Mouse (Mus musculus): ENCODE measurements around the gene Trap1. TPM values are rescaled to one million over a fixed set of nuclear protein-coding genes. Genes with fewer than 3 reads are reported as not detected.
A peak's percentile ranks its signal among the peaks of the same experiment; 100 is the strongest.

Trap1 gene
- polyA plus RNA-seq, 1 experiment from 2014 or later: 49.2 TPM

- Histone ChIP-seq H3K27me3 (ENCODE audit: control insufficient read depth, insufficient read depth, low read length) (no peaks in the 10 kb centered on the region), H3K9ac (replicated peaks; ENCODE audit: low read length) (no peak overlapping the region), H3K27ac (replicated peaks; ENCODE audit: low read depth, low read length) (no peak overlapping the region), H3K36me3 (ENCODE audit: control insufficient read depth, insufficient read depth, low read length) (peaks cover 84% of the 10 kb centered on the region), H3K9me3 (ENCODE audit: control insufficient read depth, low read length) (no peaks in the 10 kb centered on the region), H3K4me1 (ENCODE audit: control insufficient read depth, insufficient read depth, low read length) (no peaks in the 10 kb centered on the region), H3K4me3 (replicated peaks; ENCODE audit: low read depth, low read length) (no peak overlapping the region), H3K4me2 (ENCODE audit: low read length) (no peak overlapping the region)
- DNase-seq (peak; percentile 2), ATAC-seq (ENCODE audit: low FRiP score, low TSS enrichment) (no peak)
- 80% methylated on average over 4 of the region's 4 CpGs for WGBS
Measured at GRCm38 (mm10) chr16:4045524-4045923, 32.1 kb downstream of the Trap1 start.

GRCm38 (mm10) chr16:4044093-4044492 lies 33.5 kb downstream of the Trap1 start:
- no peaks in the 10 kb centered on the region for H3K27me3 ChIP-seq (ENCODE audit: control insufficient read depth, insufficient read depth, low read length)
- DNase-seq (no peak), ATAC-seq (ENCODE audit: low FRiP score, low TSS enrichment) (no peak)
- no peaks in the 10 kb centered on the region for H3K4me1 ChIP-seq (ENCODE audit: control insufficient read depth, insufficient read depth, low read length)
- H3K9ac ChIP-seq (replicated peaks; ENCODE audit: low read length): no peak overlapping the region
- no peak overlapping the region for H3K4me3 ChIP-seq (replicated peaks; ENCODE audit: low read depth, low read length)
- no peak overlapping the region for H3K4me2 ChIP-seq (ENCODE audit: low read length)
- WGBS: 96% methylated on average over 2 of the region's 2 CpGs
- no peaks in the 10 kb centered on the region for H3K9me3 ChIP-seq (ENCODE audit: control insufficient read depth, low read length)
- no peak overlapping the region for H3K27ac ChIP-seq (replicated peaks; ENCODE audit: low read depth, low read length)
- H3K36me3 ChIP-seq (ENCODE audit: control insufficient read depth, insufficient read depth, low read length): peaks cover 84% of the 10 kb centered on the region

- H3K4me2 ChIP-seq (ENCODE audit: low read length): no peak overlapping the region
- no peaks in the 10 kb centered on the region for H3K4me1 ChIP-seq (ENCODE audit: control insufficient read depth, insufficient read depth, low read length)
- H3K36me3 ChIP-seq (ENCODE audit: control insufficient read depth, insufficient read depth, low read length): peaks cover 91% of the 10 kb centered on the region
- H3K27me3 ChIP-seq (ENCODE audit: control insufficient read depth, insufficient read depth, low read length): no peaks in the 10 kb centered on the region
- WGBS: 98% methylated on average over 4 of the region's 4 CpGs
- no peak overlapping the region for H3K9ac ChIP-seq (replicated peaks; ENCODE audit: low read length)
- DNase-seq (no peak), ATAC-seq (ENCODE audit: low FRiP score, low TSS enrichment) (no peak)
- no peak overlapping the region for H3K27ac ChIP-seq (replicated peaks; ENCODE audit: low read depth, low read length)
- no peak overlapping the region for H3K4me3 ChIP-seq (replicated peaks; ENCODE audit: low read depth, low read length)
- no peaks in the 10 kb centered on the region for H3K9me3 ChIP-seq (ENCODE audit: control insufficient read depth, low read length)
Measured at GRCm38 (mm10) chr16:4041646-4042045, 36.0 kb downstream of the Trap1 start.

GRCm38 (mm10) chr16:4040206-4040605 lies 37.4 kb downstream of the Trap1 start:
- Histone ChIP-seq H3K4me1 (ENCODE audit: control insufficient read depth, insufficient read depth, low read length) (no peaks in the 10 kb centered on the region), H3K4me2 (ENCODE audit: low read length) (no peak overlapping the region), H3K9ac (replicated peaks; ENCODE audit: low read length) (no peak overlapping the region), H3K9me3 (ENCODE audit: control insufficient read depth, low read length) (no peaks in the 10 kb centered on the region), H3K27me3 (ENCODE audit: control insufficient read depth, insufficient read depth, low read length) (no peaks in the 10 kb centered on the region), H3K27ac (replicated peaks; ENCODE audit: low read depth, low read length) (no peak overlapping the region), H3K4me3 (replicated peaks; ENCODE audit: low read depth, low read length) (no peak overlapping the region), H3K36me3 (ENCODE audit: control insufficient read depth, insufficient read depth, low read length) (peaks cover 82% of the 10 kb centered on the region)
- no peak for DNase-seq
- 89% methylated on average over 5 of the region's 5 CpGs for WGBS
- ATAC-seq (ENCODE audit: low FRiP score, low TSS enrichment): no peak

GRCm38 (mm10) chr16:4037690-4038089 lies 39.9 kb downstream of the Trap1 start:
- Histone ChIP-seq H3K4me1 (ENCODE audit: control insufficient read depth, insufficient read depth, low read length) (no peaks in the 10 kb centered on the region), H3K36me3 (ENCODE audit: control insufficient read depth, insufficient read depth, low read length) (peaks cover 61% of the 10 kb centered on the region), H3K27me3 (ENCODE audit: control insufficient read depth, insufficient read depth, low read length) (no peaks in the 10 kb centered on the region), H3K9ac (replicated peaks; ENCODE audit: low read length) (no peak overlapping the region), H3K9me3 (ENCODE audit: control insufficient read depth, low read length) (no peaks in the 10 kb centered on the region), H3K4me3 (replicated peaks; ENCODE audit: low read depth, low read length) (no peak overlapping the region), H3K4me2 (ENCODE audit: low read length) (no peak overlapping the region), H3K27ac (replicated peaks; ENCODE audit: low read depth, low read length) (no peak overlapping the region)
- DNase-seq (no peak), ATAC-seq (ENCODE audit: low FRiP score, low TSS enrichment) (no peak)
- WGBS: 97% methylated on average over 7 of the region's 7 CpGs

- Histone ChIP-seq H3K36me3 (ENCODE audit: control insufficient read depth, insufficient read depth, low read length) (peaks cover 52% of the 10 kb centered on the region), H3K9ac (replicated peaks; ENCODE audit: low read length) (no peak within 1 kb of the TSS), H3K4me3 (replicated peaks; ENCODE audit: low read depth, low read length) (no peak within 1 kb of the TSS), H3K4me1 (ENCODE audit: control insufficient read depth, insufficient read depth, low read length) (no peaks in the 10 kb centered on the region), H3K9me3 (ENCODE audit: control insufficient read depth, low read length) (no peaks in the 10 kb centered on the region), H3K27me3 (ENCODE audit: control insufficient read depth, insufficient read depth, low read length) (no peaks in the 10 kb centered on the region), H3K4me2 (ENCODE audit: low read length) (no peak within 1 kb of the TSS), H3K27ac (replicated peaks; ENCODE audit: low read depth, low read length) (no peak within 1 kb of the TSS)
- no peak for ATAC-seq (ENCODE audit: low FRiP score, low TSS enrichment)
- no peak for DNase-seq
- 91% methylated on average over 5 of the region's 5 CpGs for WGBS
Measured at GRCm38 (mm10) chr16:4036807-4037206, 40.8 kb downstream of the Trap1 start, which contains the start of gene Dnase1. Gene Dnase1 (plus strand): TSS chr16:4036942.

GRCm38 (mm10) chr16:4035575-4035974 lies 42.1 kb downstream of the Trap1 start:
- H3K9me3 ChIP-seq (ENCODE audit: control insufficient read depth, low read length): no peaks in the 10 kb centered on the region
- no peak overlapping the region for H3K9ac ChIP-seq (replicated peaks; ENCODE audit: low read length)
- peaks cover 43% of the 10 kb centered on the region for H3K36me3 ChIP-seq (ENCODE audit: control insufficient read depth, insufficient read depth, low read length)
- no peaks in the 10 kb centered on the region for H3K4me1 ChIP-seq (ENCODE audit: control insufficient read depth, insufficient read depth, low read length)
- H3K4me2 ChIP-seq (ENCODE audit: low read length): no peak overlapping the region
- H3K27me3 ChIP-seq (ENCODE audit: control insufficient read depth, insufficient read depth, low read length): no peaks in the 10 kb centered on the region
- no peak overlapping the region for H3K27ac ChIP-seq (replicated peaks; ENCODE audit: low read depth, low read length)
- no peak overlapping the region for H3K4me3 ChIP-seq (replicated peaks; ENCODE audit: low read depth, low read length)
- WGBS: 95% methylated on average over 2 of the region's 2 CpGs
- no peak for DNase-seq
- ATAC-seq (ENCODE audit: low FRiP score, low TSS enrichment): no peak

- no peaks in the 10 kb centered on the region for H3K27me3 ChIP-seq (ENCODE audit: control insufficient read depth, insufficient read depth, low read length)
- no peaks in the 10 kb centered on the region for H3K4me1 ChIP-seq (ENCODE audit: control insufficient read depth, insufficient read depth, low read length)
- H3K4me3 ChIP-seq (replicated peaks; ENCODE audit: low read depth, low read length): no peak overlapping the region
- H3K27ac ChIP-seq (replicated peaks; ENCODE audit: low read depth, low read length): no peak overlapping the region
- ATAC-seq (ENCODE audit: low FRiP score, low TSS enrichment) (no peak), DNase-seq (no peak)
- peaks cover 32% of the 10 kb centered on the region for H3K36me3 ChIP-seq (ENCODE audit: control insufficient read depth, insufficient read depth, low read length)
- no peak overlapping the region for H3K4me2 ChIP-seq (ENCODE audit: low read length)
- no peaks in the 10 kb centered on the region for H3K9me3 ChIP-seq (ENCODE audit: control insufficient read depth, low read length)
- 68% methylated on average over 3 of the region's 3 CpGs for WGBS
- H3K9ac ChIP-seq (replicated peaks; ENCODE audit: low read length): no peak overlapping the region
Measured at GRCm38 (mm10) chr16:4034476-4034875, 43.2 kb downstream of the Trap1 start.

GRCm38 (mm10) chr16:4033971-4034370 lies 43.7 kb downstream of the Trap1 start:
- Histone ChIP-seq H3K27me3 (ENCODE audit: control insufficient read depth, insufficient read depth, low read length) (no peaks in the 10 kb centered on the region), H3K9ac (replicated peaks; ENCODE audit: low read length) (no peak overlapping the region), H3K4me2 (ENCODE audit: low read length) (no peak overlapping the region), H3K4me3 (replicated peaks; ENCODE audit: low read depth, low read length) (no peak overlapping the region), H3K4me1 (ENCODE audit: control insufficient read depth, insufficient read depth, low read length) (no peaks in the 10 kb centered on the region), H3K9me3 (ENCODE audit: control insufficient read depth, low read length) (no peaks in the 10 kb centered on the region), H3K27ac (replicated peaks; ENCODE audit: low read depth, low read length) (no peak overlapping the region), H3K36me3 (ENCODE audit: control insufficient read depth, insufficient read depth, low read length) (peaks cover 27% of the 10 kb centered on the region)
- 20% methylated on average over 5 of the region's 5 CpGs for WGBS
- no peak for DNase-seq
- ATAC-seq (ENCODE audit: low FRiP score, low TSS enrichment): no peak
